Mouse (Mus musculus): ENCODE data around the gene Chchd6. TPM values are rescaled to one million over a fixed set of nuclear protein-coding genes. Genes with fewer than 3 reads are reported as not detected.

The Chchd6 gene
- polyA plus RNA-seq, 1 experiment: 167 TPM

- no peak overlapping the region for H3K27ac ChIP-seq (ENCODE audit: insufficient read depth, low read length)
- H3K4me3 ChIP-seq (ENCODE audit: insufficient read depth, low read length): no peak overlapping the region
- H3K4me1 ChIP-seq (ENCODE audit: control insufficient read depth, insufficient read depth, low read length): peaks cover 6% of the 10 kb centered on the region
- no peak for TF ChIP-seq CTCF (IDR thresholded peaks at IDR 0.05; ENCODE audit: extremely low read depth, insufficient read depth, low read length)
- TF ChIP-seq POLR2A (IDR thresholded peaks at IDR 0.05; ENCODE audit: extremely low read depth, insufficient read depth, low read length): no peak
Observed at GRCm38 (mm10) chr6:89496916-89497315, 98.5 kb downstream of the Chchd6 start.

GRCm38 (mm10) chr6:89492368-89492767 lies 103.1 kb downstream of the Chchd6 start:
- TF ChIP-seq POLR2A (IDR thresholded peaks at IDR 0.05; ENCODE audit: extremely low read depth, insufficient read depth, low read length): no peak
- no peak for TF ChIP-seq CTCF (IDR thresholded peaks at IDR 0.05; ENCODE audit: extremely low read depth, insufficient read depth, low read length)

GRCm38 (mm10) chr6:89490369-89490768 lies 105.1 kb downstream of the Chchd6 start:
- Histone ChIP-seq H3K27ac (ENCODE audit: insufficient read depth, low read length) (no peak overlapping the region), H3K4me3 (ENCODE audit: insufficient read depth, low read length) (no peak overlapping the region), H3K4me1 (ENCODE audit: control insufficient read depth, insufficient read depth, low read length) (no peaks in the 10 kb centered on the region; the same call in 1 of the 2 replicates)
- TF ChIP-seq CTCF (IDR thresholded peaks at IDR 0.05; ENCODE audit: extremely low read depth, insufficient read depth, low read length) (no peak), POLR2A (IDR thresholded peaks at IDR 0.05; ENCODE audit: extremely low read depth, insufficient read depth, low read length) (no peak)

More at GRCm38 (mm10) chr6:89492368-89492767, 103.1 kb downstream of the Chchd6 start:
- Histone ChIP-seq H3K4me1 (ENCODE audit: control insufficient read depth, insufficient read depth, low read length) (no peaks in the 10 kb centered on the region; the same call in 1 of the 2 replicates), H3K4me3 (ENCODE audit: insufficient read depth, low read length) (no peak overlapping the region), H3K27ac (ENCODE audit: insufficient read depth, low read length) (no peak overlapping the region)

- TF ChIP-seq CTCF (IDR thresholded peaks at IDR 0.05; ENCODE audit: extremely low read depth, insufficient read depth, low read length): no peak
- H3K27ac ChIP-seq (ENCODE audit: insufficient read depth, low read length): no peak overlapping the region
- no peaks in the 10 kb centered on the region; the same call in 1 of the 2 replicates for H3K4me1 ChIP-seq (ENCODE audit: control insufficient read depth, insufficient read depth, low read length)
- no peak overlapping the region for H3K4me3 ChIP-seq (ENCODE audit: insufficient read depth, low read length)
Observed at GRCm38 (mm10) chr6:89489533-89489932, 105.9 kb downstream of the Chchd6 start.

- TF ChIP-seq POLR2A (IDR thresholded peaks at IDR 0.05; ENCODE audit: extremely low read depth, insufficient read depth, low read length) (no peak), CTCF (IDR thresholded peaks at IDR 0.05; ENCODE audit: extremely low read depth, insufficient read depth, low read length) (no peak)
- Histone ChIP-seq H3K4me1 (ENCODE audit: control insufficient read depth, insufficient read depth, low read length) (no peaks in the 10 kb centered on the region), H3K4me3 (ENCODE audit: insufficient read depth, low read length) (no peak overlapping the region), H3K27ac (ENCODE audit: insufficient read depth, low read length) (no peak overlapping the region)
Observed at GRCm38 (mm10) chr6:89486055-89486454, 109.4 kb downstream of the Chchd6 start.

- Histone ChIP-seq H3K27ac (ENCODE audit: insufficient read depth, low read length) (no peak overlapping the region), H3K4me1 (ENCODE audit: control insufficient read depth, insufficient read depth, low read length) (no peaks in the 10 kb centered on the region), H3K4me3 (ENCODE audit: insufficient read depth, low read length) (no peak overlapping the region)
- TF ChIP-seq CTCF (IDR thresholded peaks at IDR 0.05; ENCODE audit: extremely low read depth, insufficient read depth, low read length) (no peak), POLR2A (IDR thresholded peaks at IDR 0.05; ENCODE audit: extremely low read depth, insufficient read depth, low read length) (no peak)
Observed at GRCm38 (mm10) chr6:89481192-89481591, 114.3 kb downstream of the Chchd6 start.

GRCm38 (mm10) chr6:89467908-89468307 lies 127.5 kb downstream of the Chchd6 start:
- no peak for TF ChIP-seq POLR2A (IDR thresholded peaks at IDR 0.05; ENCODE audit: extremely low read depth, insufficient read depth, low read length)
- no peak for TF ChIP-seq CTCF (IDR thresholded peaks at IDR 0.05; ENCODE audit: extremely low read depth, insufficient read depth, low read length)
- no peak overlapping the region for H3K4me3 ChIP-seq (ENCODE audit: insufficient read depth, low read length)
- no peak overlapping the region for H3K27ac ChIP-seq (ENCODE audit: insufficient read depth, low read length)
- H3K4me1 ChIP-seq (ENCODE audit: control insufficient read depth, insufficient read depth, low read length): 0 out of 2 replicates have a peak, but pooled peaks cover 1% of the 10 kb centered on the region

GRCm38 (mm10) chr6:89467290-89467689 lies 128.2 kb downstream of the Chchd6 start:
- Histone ChIP-seq H3K4me3 (ENCODE audit: insufficient read depth, low read length) (no peak overlapping the region), H3K4me1 (ENCODE audit: control insufficient read depth, insufficient read depth, low read length) (0 out of 2 replicates have a peak, but pooled peaks cover 1% of the 10 kb centered on the region), H3K27ac (ENCODE audit: insufficient read depth, low read length) (no peak overlapping the region)
- TF ChIP-seq POLR2A (IDR thresholded peaks at IDR 0.05; ENCODE audit: extremely low read depth, insufficient read depth, low read length) (no peak), CTCF (IDR thresholded peaks at IDR 0.05; ENCODE audit: extremely low read depth, insufficient read depth, low read length) (no peak)

GRCm38 (mm10) chr6:89466875-89467274 lies 128.6 kb downstream of the Chchd6 start:
- Histone ChIP-seq H3K4me1 (ENCODE audit: control insufficient read depth, insufficient read depth, low read length) (0 out of 2 replicates have a peak, but pooled peaks cover 1% of the 10 kb centered on the region), H3K27ac (ENCODE audit: insufficient read depth, low read length) (no peak overlapping the region), H3K4me3 (ENCODE audit: insufficient read depth, low read length) (no peak overlapping the region)
- TF ChIP-seq POLR2A (IDR thresholded peaks at IDR 0.05; ENCODE audit: extremely low read depth, insufficient read depth, low read length) (no peak), CTCF (IDR thresholded peaks at IDR 0.05; ENCODE audit: extremely low read depth, insufficient read depth, low read length) (no peak)

GRCm38 (mm10) chr6:89466053-89466708 lies 129.3 kb downstream of the Chchd6 start:
- TF ChIP-seq POLR2A (IDR thresholded peaks at IDR 0.05; ENCODE audit: extremely low read depth, insufficient read depth, low read length): no peak
- no peak for TF ChIP-seq CTCF (IDR thresholded peaks at IDR 0.05; ENCODE audit: extremely low read depth, insufficient read depth, low read length)
- Histone ChIP-seq H3K27ac (ENCODE audit: insufficient read depth, low read length) (no peak overlapping the region), H3K4me1 (ENCODE audit: control insufficient read depth, insufficient read depth, low read length) (0 out of 2 replicates have a peak, but pooled peaks cover 1% of the 10 kb centered on the region), H3K4me3 (ENCODE audit: insufficient read depth, low read length) (no peak overlapping the region)
